Mouse (Mus musculus) frontal cortex, postnatal 10 days (tissue): Measurements from ENCODE around the gene Cgref1.

Experiments used
- DNase-seq, 2 experiments: peaks; one replicate each; pipeline ENCODE4 v3.0.0; 2022; ENCODE audit warnings: low spot score in 2 of 2, mixed read lengths in 1 of 2

The Cgref1 gene

DNA sequence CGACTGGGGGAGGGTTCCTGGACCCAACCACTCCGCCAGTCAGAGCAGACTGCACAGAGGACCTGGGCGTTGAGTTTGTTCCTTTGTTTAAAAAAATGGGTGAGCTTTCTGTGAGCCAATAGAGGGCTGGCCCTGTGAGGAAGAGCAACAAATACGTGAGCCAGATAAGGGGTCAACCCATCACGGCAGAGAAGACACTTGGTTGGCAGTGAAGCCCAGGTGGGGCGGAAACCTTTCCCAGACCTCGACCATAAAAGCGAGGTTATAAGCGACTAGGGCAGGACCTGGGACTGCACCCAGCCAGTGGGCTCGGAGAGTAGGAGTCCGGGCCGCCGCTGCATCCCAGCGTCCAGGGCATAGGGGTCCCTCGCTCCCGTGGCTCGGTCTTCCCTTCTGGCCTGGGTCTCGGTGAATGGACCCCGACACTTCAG lies 58.0 kb downstream of the Cgref1 start:
- peak; percentile 56 to 66 for DNase-seq

DNA sequence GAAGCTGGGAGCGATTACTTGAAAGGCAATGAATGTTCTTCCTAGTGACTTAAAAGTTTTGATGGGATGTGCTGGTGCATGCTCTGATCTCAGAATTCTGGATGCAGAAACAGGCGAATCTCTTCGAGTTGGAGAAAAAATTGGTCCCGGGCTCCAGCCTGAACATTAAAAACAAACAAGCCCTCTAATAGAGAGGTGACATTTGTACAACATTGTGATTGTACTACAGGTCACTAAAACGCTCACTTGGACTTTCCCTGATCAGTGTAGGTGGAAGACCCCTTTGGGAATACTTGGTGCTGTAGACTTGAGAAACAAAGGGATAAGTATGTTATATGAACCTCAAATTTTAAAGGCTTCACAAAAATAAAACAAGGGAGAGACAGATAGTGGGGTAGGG lies 58.7 kb downstream of the Cgref1 start:
- no peak for DNase-seq

DNA sequence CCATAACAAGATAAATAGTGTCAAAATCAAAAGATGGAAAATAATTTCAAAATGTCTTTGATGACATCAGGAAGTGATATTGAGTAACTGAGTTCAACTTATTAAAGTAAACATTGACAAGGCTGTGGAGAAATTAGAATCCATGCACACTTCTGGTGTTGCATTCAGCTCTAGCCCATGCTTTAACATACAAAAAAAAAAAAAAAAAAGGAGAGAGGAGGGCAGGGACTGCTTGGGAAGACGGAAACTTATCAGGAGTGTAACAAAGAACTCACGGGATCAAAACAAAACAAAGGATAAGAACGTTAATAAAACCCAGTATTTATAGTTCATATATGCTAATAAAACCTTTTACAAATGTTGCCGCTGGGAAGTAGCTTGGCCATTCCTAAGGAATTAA lies 59.2 kb downstream of the Cgref1 start:
- no peak for DNase-seq
